In the genomic region with DNA sequence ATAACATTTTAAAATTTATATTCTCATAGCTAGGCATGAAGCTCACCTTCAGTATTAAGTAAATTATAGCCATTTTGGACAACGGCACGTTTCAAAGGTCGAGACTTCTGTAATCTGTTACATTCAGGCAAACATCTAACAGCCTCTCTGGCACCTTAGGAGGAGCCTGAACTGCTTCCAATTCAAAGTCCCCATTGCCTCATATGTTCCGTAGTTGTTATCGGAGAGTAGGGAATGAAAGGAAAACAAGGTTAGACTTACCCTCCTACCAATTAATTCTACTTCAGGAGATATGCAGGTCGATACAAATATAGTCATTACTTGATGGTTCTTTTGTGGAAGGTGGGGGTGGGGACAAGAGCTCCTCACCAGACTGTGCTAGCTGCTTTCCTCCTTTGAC, we compare ENCODE assay signal across 41 mouse cellular contexts. TPM values are rescaled to one million over a fixed set of nuclear protein-coding genes. Genes with fewer than 3 reads are reported as not detected.
"Had no signal": no experiment of that assay in that cellular context is flagged by ENCODE, and none has a peak within 500 bp of the region (broad histone marks: within the 10 kb centered on the region; RNA-seq: fewer than 3 reads in every experiment).

No protein-coding gene starts in this region.

- H3K9me3 ChIP-seq: heart, embryonic 13.5 days; heart, embryonic 15.5 days; hindbrain, embryonic 13.5 days; hindbrain, embryonic 15.5 days; limb, embryonic 13.5 days; limb, embryonic 15.5 days; liver, embryonic 13.5 days; liver, embryonic 15.5 days had no signal

- H3K4me2 ChIP-seq: heart, embryonic 11.5 days; heart, embryonic 13.5 days; heart, embryonic 15.5 days; hindbrain, embryonic 13.5 days; hindbrain, embryonic 15.5 days; limb, embryonic 13.5 days; limb, embryonic 15.5 days; liver, embryonic 13.5 days; liver, embryonic 15.5 days had no signal

- DNase-seq: gastrocnemius, postnatal 14 days; gastrocnemius, postnatal 36 days; heart, adult 11 months; heart, adult 2 months; heart, postnatal 14 days; heart, postnatal 36 days; kidney, adult 18-20 months; kidney, postnatal 14 days; layer of hippocampus, adult 9-11 months; layer of hippocampus, postnatal 36 days; left cerebral cortex, postnatal 4 days; liver, embryonic 13.5 days; lung, adult 18-20 months had no signal

- H3K27me3 ChIP-seq: heart, embryonic 13.5 days; heart, embryonic 15.5 days; hindbrain, embryonic 13.5 days; hindbrain, embryonic 15.5 days; limb, embryonic 13.5 days; limb, embryonic 15.5 days; liver, embryonic 13.5 days; liver, embryonic 15.5 days had no signal

- H3K9ac ChIP-seq: heart, embryonic 13.5 days; heart, embryonic 15.5 days; hindbrain, embryonic 13.5 days; hindbrain, embryonic 15.5 days; limb, embryonic 13.5 days; limb, embryonic 15.5 days; liver, embryonic 13.5 days; liver, embryonic 15.5 days had no signal

- H3K36me3 ChIP-seq: heart, embryonic 13.5 days; heart, embryonic 15.5 days; hindbrain, embryonic 13.5 days; hindbrain, embryonic 15.5 days; limb, embryonic 13.5 days; limb, embryonic 15.5 days; liver, embryonic 13.5 days; liver, embryonic 15.5 days had no signal

- ATAC-seq: hindbrain, postnatal 0 days; intestine, embryonic 16.5 days had no signal

- H3K27ac ChIP-seq: heart, adult 2 months; heart, embryonic 13.5 days; heart, embryonic 15.5 days; hindbrain, embryonic 13.5 days; hindbrain, embryonic 15.5 days; hindbrain, postnatal 0 days; kidney, postnatal 0 days; limb, embryonic 13.5 days; limb, embryonic 15.5 days; liver, embryonic 13.5 days; liver, embryonic 15.5 days had no signal

- H3K4me3 ChIP-seq: heart, adult 2 months; heart, embryonic 13.5 days; heart, embryonic 15.5 days; hindbrain, embryonic 13.5 days; hindbrain, embryonic 15.5 days; limb, embryonic 13.5 days; limb, embryonic 15.5 days; liver, embryonic 13.5 days; liver, embryonic 15.5 days had no signal

- H3K4me1 ChIP-seq: heart, embryonic 13.5 days; heart, embryonic 15.5 days; hindbrain, embryonic 13.5 days; hindbrain, embryonic 15.5 days; limb, embryonic 13.5 days; limb, embryonic 15.5 days; liver, embryonic 13.5 days; liver, embryonic 15.5 days had no signal

RNA-seq across cellular contexts. Expression of gene Gm6657, which starts 21.4 kb away (rescaled TPM):
- total RNA-seq: gastrocnemius, adult 18-20 months; gastrocnemius, adult 8-10 months; gastrocnemius, postnatal 14 days; gastrocnemius, postnatal 36 days; heart, adult 2 months; heart, postnatal 14 days; heart, postnatal 36 days; hematopoietic stem cell, adult 5-6 weeks; hindbrain, postnatal 0 days; layer of hippocampus, adult 18-20 months; layer of hippocampus, adult 8-10 months; layer of hippocampus, postnatal 14 days; layer of hippocampus, postnatal 36 days; left cerebral cortex, adult 18-20 months; left cerebral cortex, adult 8-10 months; left cerebral cortex, postnatal 10 days; left cerebral cortex, postnatal 25 days; left cerebral cortex, postnatal 4 days had no signal
- polyA plus RNA-seq: gonadal fat pad, adult 2 months; heart, adult 2 months; heart, embryonic 11.5 days; heart, embryonic 13.5 days; heart, embryonic 15.5 days; heart, postnatal 0 days; hindbrain, embryonic 11.5 days; hindbrain, embryonic 13.5 days; hindbrain, embryonic 15.5 days; hindbrain, postnatal 0 days; intestine, embryonic 14.5 days; intestine, embryonic 16.5 days; kidney, embryonic 14.5 days; kidney, postnatal 0 days; large intestine, adult 2 months; limb, embryonic 11.5 days; limb, embryonic 13.5 days; limb, embryonic 15.5 days; liver, embryonic 13.5 days; liver, embryonic 15.5 days had no signal
